Mouse (Mus musculus) liver, embryonic 15.5 days (tissue): ENCODE data around the gene Eefsec. TPM values are rescaled to one million over a fixed set of nuclear protein-coding genes. Genes with fewer than 3 reads are reported as not detected.

ENCODE experiments used
- ATAC-seq: fragments of 200-750 bp; cut with Nextera tagmentation; 2 replicates; pipeline ENCODE4 v1.8.0; 2017; ENCODE audit warnings: moderate number of reproducible peaks, mild to moderate bottlenecking, moderate library complexity; ENCODE audit not compliant: insufficient read depth
- H3K27ac ChIP-seq: fragments of 300-500 bp; sonication (generic); replicated peaks from 2 replicates; pipeline ENCODE4 v1.5.1; 2015; ENCODE audit warnings: mild to moderate bottlenecking, inconsistent platforms
- H3K27me3 ChIP-seq: fragments of 300-500 bp; sonication (generic); 2 replicates; pipeline ENCODE4 v1.6.1; 2015; ENCODE audit warnings: mild to moderate bottlenecking, inconsistent platforms
- H3K36me3 ChIP-seq: fragments of 300-500 bp; sonication (generic); replicated peaks from 2 replicates; pipeline ENCODE4 v1.6.1; 2015; ENCODE audit warnings: moderate library complexity, mild to moderate bottlenecking, inconsistent platforms
- H3K4me1 ChIP-seq: fragments of 300-500 bp; sonication (generic); replicated peaks from 2 replicates; pipeline ENCODE4 v1.6.1; 2015; ENCODE audit warnings: inconsistent platforms
- H3K4me2 ChIP-seq: fragments of 300-500 bp; sonication (generic); 2 replicates; pipeline ENCODE4 v1.6.1; 2015; ENCODE audit warnings: moderate library complexity, mild to moderate bottlenecking, inconsistent platforms
- H3K4me3 ChIP-seq: fragments of 300-500 bp; sonication (generic); replicated peaks from 2 replicates; pipeline ENCODE4 v1.5.1; 2015; ENCODE audit warnings: mild to moderate bottlenecking, inconsistent platforms
- H3K9ac ChIP-seq: fragments of 300-500 bp; sonication (generic); 2 replicates; pipeline ENCODE4 v1.6.1; 2015; ENCODE audit warnings: moderate library complexity, mild to moderate bottlenecking, inconsistent platforms
- H3K9me3 ChIP-seq: fragments of 300-500 bp; sonication (generic); replicated peaks from 2 replicates; pipeline ENCODE4 v1.6.1; 2016; ENCODE audit warnings: inconsistent platforms
- WGBS: fragments of 180-500 bp; shearing (Covaris S2); methylation state at CpG from one replicate; pipeline ENCODE4 v1.1.7; 2015; ENCODE audit warnings: mixed read lengths; ENCODE audit not compliant: insufficient replicate concordance; 5-methylcytosine and 5-hydroxymethylcytosine counted together
- polyA plus RNA-seq: library from polyadenylated mRNA; unstranded; fragments of >200 nt; fragmentation: Nextera tagmentation; extraction: Ambion mirVana; gene quantifications from 2 replicates; pipeline ENCODE4 v1.2.1, GENCODE M21; 2015

Gene Eefsec
- polyA plus RNA-seq, 1 experiment from 2014 or later = 17.1 TPM

DNA sequence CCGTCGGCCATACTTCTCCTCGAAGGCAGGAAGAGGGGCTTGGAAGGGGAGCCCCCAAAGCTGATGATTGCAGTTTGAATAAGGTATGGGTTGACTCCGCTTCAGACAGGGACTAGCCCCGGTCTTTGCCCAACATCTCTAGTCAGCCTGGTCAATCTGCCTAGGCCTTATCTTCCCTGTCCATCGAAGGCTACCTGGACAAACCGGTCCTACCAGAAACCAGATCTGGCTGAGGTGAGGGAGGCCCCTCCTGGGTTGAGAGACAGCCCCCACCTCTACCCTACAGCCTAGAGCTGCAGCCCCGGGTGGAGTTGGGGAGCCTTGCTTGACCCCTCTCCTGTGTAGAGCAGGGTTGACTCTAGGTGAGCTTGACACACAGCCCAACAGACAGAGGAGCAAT lies 212.3 kb downstream of the Eefsec start:
- H3K27ac ChIP-seq = no peak overlapping the region
- no peak overlapping the region for H3K4me2 ChIP-seq
- H3K4me3 ChIP-seq = no peak overlapping the region
- no peak for ATAC-seq
- H3K27me3 ChIP-seq = peaks cover 75% of the 10 kb centered on the region
- WGBS = 59% methylated on average over 8 of the region's 8 CpGs
- no peak overlapping the region for H3K9ac ChIP-seq
- H3K4me1 ChIP-seq = peaks cover 10% of the 10 kb centered on the region
- H3K9me3 ChIP-seq = no peaks in the 10 kb centered on the region
- H3K36me3 ChIP-seq = no peaks in the 10 kb centered on the region

DNA sequence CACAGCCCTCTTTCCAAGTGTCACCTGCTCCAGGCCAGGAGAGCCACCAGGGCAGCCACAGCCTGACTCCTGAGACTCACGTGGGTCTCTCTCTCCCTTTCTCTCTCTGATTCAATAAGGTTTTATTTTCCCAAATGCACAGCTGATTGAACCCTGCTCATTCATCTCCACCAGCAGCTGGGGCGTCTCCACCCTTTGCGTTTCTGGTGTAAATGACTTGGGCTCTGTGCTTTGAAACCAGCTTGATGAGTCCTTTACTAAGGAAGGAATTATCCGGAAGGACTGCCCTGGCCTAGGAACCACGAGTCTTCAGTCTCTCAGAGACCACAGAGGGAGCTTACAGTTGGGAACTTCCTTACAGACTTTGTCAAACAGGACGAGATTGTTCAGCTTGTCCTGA lies 214.1 kb downstream of the Eefsec start:
- WGBS = 50% methylated on average over 6 of the region's 6 CpGs
- no peak for ATAC-seq
- Histone ChIP-seq H3K4me2 (no peak overlapping the region), H3K36me3 (no peaks in the 10 kb centered on the region), H3K9me3 (no peaks in the 10 kb centered on the region), H3K4me1 (peaks cover 10% of the 10 kb centered on the region), H3K4me3 (no peak overlapping the region), H3K27me3 (peaks cover 84% of the 10 kb centered on the region), H3K9ac (no peak overlapping the region), H3K27ac (no peak overlapping the region)

DNA sequence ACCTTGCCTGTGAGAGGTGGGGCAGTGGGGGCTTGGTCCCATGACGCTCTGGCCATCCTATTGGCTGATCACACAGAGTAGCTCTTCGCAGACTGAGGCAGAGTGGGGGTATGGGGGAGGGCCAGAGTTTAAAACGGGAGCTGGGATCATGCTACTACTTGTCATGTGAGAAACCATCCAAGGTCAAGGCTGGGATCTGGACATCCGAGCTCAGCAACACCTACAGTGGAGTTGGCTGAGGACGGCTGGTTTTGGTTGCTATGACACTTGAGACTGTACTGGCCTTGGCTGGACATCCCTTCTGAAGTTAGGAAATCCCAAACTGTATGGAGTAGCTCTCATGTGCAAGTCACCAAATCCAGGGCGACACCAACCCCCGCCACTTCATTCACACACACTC lies 214.5 kb downstream of the Eefsec start:
- Histone ChIP-seq H3K27me3 (peaks cover 88% of the 10 kb centered on the region), H3K27ac (no peak overlapping the region), H3K4me3 (no peak overlapping the region), H3K9me3 (no peaks in the 10 kb centered on the region), H3K4me1 (peaks cover 10% of the 10 kb centered on the region), H3K9ac (no peak overlapping the region), H3K36me3 (no peaks in the 10 kb centered on the region), H3K4me2 (no peak overlapping the region)
- 59% methylated on average over 7 of the region's 7 CpGs for WGBS
- ATAC-seq = no peak

DNA sequence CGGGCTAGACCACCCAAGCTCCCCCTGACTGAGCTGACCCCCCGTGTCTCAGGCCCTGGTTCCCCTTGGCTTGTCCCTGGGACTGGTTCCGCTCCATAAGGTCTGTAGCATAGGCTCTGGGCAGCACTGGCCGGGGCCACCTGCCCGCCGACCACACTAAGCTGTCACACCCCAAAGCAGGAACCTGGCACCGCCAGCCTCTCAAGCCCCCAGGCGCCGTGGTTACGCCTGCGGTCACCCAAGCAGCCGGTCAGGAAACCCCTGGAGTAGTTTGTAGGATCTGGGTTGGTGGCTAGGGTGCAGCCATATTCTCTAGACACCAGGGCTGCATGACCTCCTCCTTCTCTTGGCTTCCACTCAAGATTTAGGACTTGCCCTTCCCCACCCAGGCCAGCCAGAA lies 217.1 kb downstream of the Eefsec start:
- no peaks in the 10 kb centered on the region for H3K36me3 ChIP-seq
- H3K27me3 ChIP-seq = peaks cover 85% of the 10 kb centered on the region
- peaks cover 4% of the 10 kb centered on the region; the same call in 1 of the 2 replicates for H3K4me1 ChIP-seq
- H3K4me3 ChIP-seq = no peak overlapping the region
- H3K27ac ChIP-seq = no peak overlapping the region
- H3K4me2 ChIP-seq = no peak overlapping the region
- ATAC-seq = no peak
- H3K9ac ChIP-seq = no peak overlapping the region
- WGBS = 44% methylated on average over 12 of the region's 12 CpGs
- no peaks in the 10 kb centered on the region for H3K9me3 ChIP-seq

DNA sequence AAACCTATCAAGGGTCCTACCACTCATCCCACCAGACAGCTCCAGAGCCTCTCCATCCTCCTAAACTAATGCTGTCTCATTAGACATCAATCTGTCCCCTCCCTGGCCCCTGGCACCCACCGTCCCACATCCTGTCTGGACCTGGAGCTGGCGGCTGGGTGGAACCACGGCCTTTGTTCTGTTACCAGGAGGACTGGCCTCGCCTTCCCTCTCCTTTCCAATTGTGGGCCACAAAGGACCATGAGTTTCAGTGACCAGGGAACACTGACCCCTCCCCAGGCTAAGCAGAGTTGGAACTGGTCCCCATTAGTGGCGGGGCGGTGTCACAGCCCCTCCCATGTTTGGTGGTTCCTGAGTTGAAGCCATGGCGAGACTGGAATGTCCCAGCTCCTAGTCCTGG lies 218.8 kb downstream of the Eefsec start:
- no peak overlapping the region for H3K27ac ChIP-seq
- WGBS = 43% methylated on average over 7 of the region's 7 CpGs
- no peaks in the 10 kb centered on the region for H3K9me3 ChIP-seq
- no peak overlapping the region for H3K4me2 ChIP-seq
- no peak overlapping the region for H3K4me3 ChIP-seq
- H3K9ac ChIP-seq = no peak overlapping the region
- H3K27me3 ChIP-seq = peaks cover 75% of the 10 kb centered on the region
- ATAC-seq = no peak
- H3K36me3 ChIP-seq = no peaks in the 10 kb centered on the region
- peaks cover 4% of the 10 kb centered on the region; the same call in 1 of the 2 replicates for H3K4me1 ChIP-seq

DNA sequence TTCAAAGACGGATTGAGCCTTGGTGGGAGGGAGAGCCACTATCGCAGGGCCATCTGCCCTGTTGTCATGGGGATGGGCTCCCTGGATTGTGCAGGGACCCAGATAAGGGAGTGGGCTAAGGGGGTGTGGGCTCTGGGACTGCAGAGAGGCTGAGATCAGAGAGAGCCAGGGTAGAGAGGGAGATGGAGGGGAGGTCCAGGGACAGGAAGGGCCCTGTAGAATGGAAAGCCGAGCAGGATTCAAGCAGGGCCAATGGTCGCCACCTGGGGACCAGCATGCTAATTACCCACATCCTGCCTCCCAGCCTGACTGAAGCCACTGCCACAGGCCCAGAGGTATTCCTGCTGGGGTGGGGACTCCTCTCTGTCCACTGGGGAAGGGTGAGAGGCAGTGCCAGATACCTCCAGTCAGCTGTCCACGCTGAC lies 219.8 kb downstream of the Eefsec start:
- WGBS = 26% methylated on average over 5 of the region's 5 CpGs
- H3K4me3 ChIP-seq = no peak overlapping the region
- H3K9me3 ChIP-seq = no peaks in the 10 kb centered on the region
- no peak overlapping the region for H3K4me2 ChIP-seq
- no peak for ATAC-seq
- H3K9ac ChIP-seq = no peak overlapping the region
- H3K27ac ChIP-seq = no peak overlapping the region
- peaks cover 74% of the 10 kb centered on the region for H3K27me3 ChIP-seq
- peaks cover 4% of the 10 kb centered on the region; the same call in 1 of the 2 replicates for H3K4me1 ChIP-seq
- H3K36me3 ChIP-seq = no peaks in the 10 kb centered on the region

DNA sequence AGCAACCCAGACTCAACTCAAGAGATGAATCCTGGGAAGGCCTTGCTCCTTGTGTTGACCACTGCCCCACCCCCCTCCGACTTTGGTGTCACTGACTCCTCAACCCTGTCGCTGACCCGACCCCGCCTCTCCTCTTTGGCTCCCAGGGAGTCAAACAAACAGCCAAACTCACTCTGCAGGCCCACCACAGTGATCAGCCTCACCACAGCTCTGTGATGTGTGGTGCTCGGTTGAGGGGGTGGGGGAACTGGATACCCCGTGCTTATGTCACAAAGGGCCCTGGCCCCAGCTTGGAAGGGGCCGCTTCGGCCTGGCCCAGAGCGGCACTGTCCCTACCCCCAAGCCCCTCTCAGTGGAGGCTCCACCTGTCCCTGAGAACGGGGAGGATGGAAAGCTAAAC lies 224.4 kb downstream of the Eefsec start, which contains the start of gene Dnajb8:
Gene Dnajb8, plus strand, starts transcription at position 301 of the 400 bp plus-strand sequence.
- no peak for ATAC-seq
- Histone ChIP-seq H3K4me1 (peaks cover 4% of the 10 kb centered on the region; the same call in 1 of the 2 replicates), H3K4me3 (no peak within 1 kb of the TSS), H3K36me3 (no peaks in the 10 kb centered on the region), H3K27ac (no peak within 1 kb of the TSS), H3K4me2 (no peak within 1 kb of the TSS), H3K27me3 (peaks cover 35% of the 10 kb centered on the region), H3K9ac (no peak within 1 kb of the TSS), H3K9me3 (no peaks in the 10 kb centered on the region)
- 61% methylated on average over 10 of the region's 10 CpGs for WGBS

DNA sequence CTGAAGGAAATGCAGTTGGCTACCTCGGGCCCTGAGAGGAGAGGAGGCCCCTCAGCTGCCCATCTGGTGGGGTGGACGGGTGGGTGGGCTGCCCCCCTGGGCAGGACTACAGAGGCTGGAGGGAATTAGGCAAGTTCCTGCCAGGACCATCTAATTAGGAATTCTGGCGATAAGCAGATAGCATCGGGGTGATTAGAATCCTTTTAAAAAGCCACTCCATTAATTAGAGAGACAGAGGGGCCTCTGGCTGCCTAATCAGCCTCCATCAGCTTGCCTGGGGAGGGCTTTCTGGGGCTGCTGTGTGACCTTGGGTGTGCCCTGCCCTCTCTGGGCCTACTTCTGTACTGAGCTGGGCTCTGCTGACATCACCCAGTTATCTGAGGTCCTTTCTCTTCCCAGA lies 227.2 kb downstream of the Eefsec start:
- no peaks in the 10 kb centered on the region for H3K9me3 ChIP-seq
- H3K36me3 ChIP-seq = no peaks in the 10 kb centered on the region
- no peak overlapping the region for H3K4me2 ChIP-seq
- H3K9ac ChIP-seq = no peak overlapping the region
- ATAC-seq = no peak
- WGBS = 25% methylated on average over 4 of the region's 4 CpGs
- no peak overlapping the region for H3K4me3 ChIP-seq
- H3K27ac ChIP-seq = no peak overlapping the region
- no peaks in the 10 kb centered on the region for H3K4me1 ChIP-seq
- H3K27me3 ChIP-seq = peaks cover 12% of the 10 kb centered on the region; the same call in 1 of the 2 replicates

DNA sequence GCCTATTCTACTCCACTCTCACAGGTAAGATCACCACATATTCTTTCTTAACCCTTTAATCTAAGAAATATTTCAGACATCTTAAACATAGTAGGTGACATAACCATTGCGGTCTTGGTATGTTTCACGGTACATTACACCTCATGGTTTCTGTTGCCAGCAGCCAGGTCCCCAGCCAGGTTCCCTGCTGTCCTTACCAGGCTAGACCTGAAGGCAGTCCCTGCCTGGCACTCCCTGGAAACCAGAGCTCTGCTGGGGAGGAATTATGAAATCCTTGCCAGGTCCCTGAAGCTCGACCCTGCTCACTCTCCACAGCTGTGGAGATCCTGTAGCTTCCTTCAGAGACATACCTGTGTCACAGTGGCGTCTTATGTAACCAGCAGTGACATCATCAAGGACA lies 230.1 kb downstream of the Eefsec start:
- no peaks in the 10 kb centered on the region for H3K4me1 ChIP-seq
- H3K9me3 ChIP-seq = no peaks in the 10 kb centered on the region
- no peak overlapping the region for H3K27ac ChIP-seq
- H3K27me3 ChIP-seq = no peaks in the 10 kb centered on the region; the same call in 1 of the 2 replicates
- H3K4me3 ChIP-seq = no peak overlapping the region
- no peak overlapping the region for H3K9ac ChIP-seq
- no peak for ATAC-seq
- no peaks in the 10 kb centered on the region for H3K36me3 ChIP-seq
- no peak overlapping the region for H3K4me2 ChIP-seq
- WGBS = 74% methylated on average over 4 of the region's 4 CpGs

DNA sequence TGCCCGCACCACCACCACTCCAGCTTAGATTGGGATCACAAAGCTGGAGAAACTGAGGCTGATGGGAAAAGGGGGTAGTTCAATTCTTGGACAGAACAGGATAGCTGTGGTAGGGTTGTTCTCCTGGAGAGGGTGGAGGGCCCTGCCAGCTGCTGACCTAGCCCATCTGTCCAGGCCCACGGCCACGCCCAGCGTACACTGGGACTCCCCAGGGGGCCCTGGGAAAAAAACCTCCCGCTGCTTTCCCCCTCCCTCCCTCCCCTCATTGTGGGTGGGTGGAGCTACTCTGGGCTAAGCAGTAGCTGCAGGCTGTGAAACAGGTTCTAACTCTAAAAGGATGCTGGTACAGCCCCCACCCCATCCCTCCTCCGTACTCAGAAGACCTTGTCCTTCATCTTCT lies 230.5 kb downstream of the Eefsec start:
- ATAC-seq = no peak
- H3K36me3 ChIP-seq = no peaks in the 10 kb centered on the region
- no peak overlapping the region for H3K4me3 ChIP-seq
- no peak overlapping the region for H3K9ac ChIP-seq
- H3K9me3 ChIP-seq = no peaks in the 10 kb centered on the region
- H3K4me2 ChIP-seq = no peak overlapping the region
- no peak overlapping the region for H3K27ac ChIP-seq
- no peaks in the 10 kb centered on the region; the same call in 1 of the 2 replicates for H3K27me3 ChIP-seq
- no peaks in the 10 kb centered on the region for H3K4me1 ChIP-seq
- 55% methylated on average over 6 of the region's 6 CpGs for WGBS

DNA sequence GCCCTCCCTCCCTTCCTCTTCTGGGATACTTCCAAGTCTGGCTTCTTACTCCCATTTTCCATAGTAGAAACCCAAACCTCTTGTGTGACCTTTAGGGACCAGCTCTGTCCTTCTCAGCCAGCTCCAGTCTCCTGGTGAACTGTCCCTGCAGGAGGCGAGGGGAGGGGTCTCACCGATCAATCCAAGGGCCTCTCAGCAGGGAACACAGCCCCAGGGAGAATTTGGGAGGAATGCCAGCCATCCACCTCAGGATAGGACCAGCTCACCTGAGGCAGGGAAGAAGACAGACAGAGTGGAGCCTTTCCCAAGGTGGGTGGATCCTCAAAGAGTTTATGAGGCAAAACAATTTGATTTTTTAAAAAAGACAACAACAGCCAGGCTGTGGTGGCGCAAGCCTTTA lies 236.2 kb downstream of the Eefsec start:
- H3K4me2 ChIP-seq = no peak overlapping the region
- 67% methylated on average over 3 of the region's 3 CpGs for WGBS
- no peaks in the 10 kb centered on the region for H3K9me3 ChIP-seq
- peaks cover 15% of the 10 kb centered on the region for H3K27me3 ChIP-seq
- no peak overlapping the region for H3K4me3 ChIP-seq
- no peaks in the 10 kb centered on the region for H3K36me3 ChIP-seq
- ATAC-seq = no peak
- no peak overlapping the region for H3K27ac ChIP-seq
- no peak overlapping the region for H3K9ac ChIP-seq
- peaks cover 5% of the 10 kb centered on the region; the same call in 1 of the 2 replicates for H3K4me1 ChIP-seq

DNA sequence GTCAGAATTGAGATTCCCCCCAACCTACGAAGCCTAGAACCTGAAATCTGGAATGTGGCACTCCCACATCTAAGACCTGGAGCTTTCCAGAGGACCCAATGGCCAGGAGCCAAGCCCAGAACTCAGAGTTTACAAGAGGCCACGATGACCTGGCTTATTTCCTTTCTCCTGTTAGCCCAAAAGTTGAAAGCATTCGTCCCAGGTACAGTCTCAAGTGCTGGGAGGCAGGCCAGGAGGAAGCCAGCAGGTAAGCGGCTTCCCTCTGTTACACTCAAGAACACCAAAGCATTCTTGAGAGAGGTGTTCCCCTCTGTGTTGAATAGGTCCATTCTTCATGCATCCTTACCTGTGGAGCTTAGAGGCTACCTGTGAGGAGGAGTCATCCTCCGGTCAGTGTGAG lies 236.9 kb downstream of the Eefsec start:
- peaks cover 5% of the 10 kb centered on the region; the same call in 1 of the 2 replicates for H3K4me1 ChIP-seq
- no peaks in the 10 kb centered on the region for H3K36me3 ChIP-seq
- no peaks in the 10 kb centered on the region for H3K9me3 ChIP-seq
- no peak overlapping the region for H3K4me2 ChIP-seq
- no peak overlapping the region for H3K4me3 ChIP-seq
- peaks cover 22% of the 10 kb centered on the region for H3K27me3 ChIP-seq
- no peak overlapping the region for H3K9ac ChIP-seq
- no peak for ATAC-seq
- WGBS = 58% methylated on average over 5 of the region's 5 CpGs
- no peak overlapping the region for H3K27ac ChIP-seq
